Mouse (Mus musculus): ENCODE measurements around the gene 1700056E22Rik. TPM values are rescaled to one million over a fixed set of nuclear protein-coding genes. Genes with fewer than 3 reads are reported as not detected.
A peak's percentile ranks its signal among the peaks of the same experiment; 100 is the strongest.

Gene 1700056E22Rik
- total RNA-seq, 2 experiments from 2014 or later, result 0.75 to 0.86 TPM

- no peak for DNase-seq (ENCODE audit: low spot score)
- intact Hi-C loops (cut with DNase I), result no loop called here
Observed at GRCm38 (mm10) chr1:184052331-184052730, 18.2 kb upstream of the 1700056E22Rik start.

GRCm38 (mm10) chr1:184051824-184052223, 17.7 kb upstream of the 1700056E22Rik start:
- no peak for DNase-seq (ENCODE audit: low spot score)
- intact Hi-C loops (cut with DNase I), result no loop called here

GRCm38 (mm10) chr1:184051286-184051685, 17.2 kb upstream of the 1700056E22Rik start:
- intact Hi-C loops (cut with DNase I), result no loop called here
- no peak for DNase-seq (ENCODE audit: low spot score)

- DNase-seq (ENCODE audit: low spot score), result no peak
- intact Hi-C loops (cut with DNase I), result no loop called here
Observed at GRCm38 (mm10) chr1:184048675-184049418, 14.7 kb upstream of the 1700056E22Rik start.

GRCm38 (mm10) chr1:184047818-184048217, 13.7 kb upstream of the 1700056E22Rik start:
- no peak for DNase-seq (ENCODE audit: low spot score)
- intact Hi-C loops (cut with DNase I), result no loop called here

- DNase-seq (ENCODE audit: low spot score), result no peak
- intact Hi-C loops (cut with DNase I), result no loop called here
Observed at GRCm38 (mm10) chr1:184046070-184046677, 12.1 kb upstream of the 1700056E22Rik start.

- intact Hi-C loops (cut with DNase I), result no loop called here
- DNase-seq (ENCODE audit: low spot score), result no peak
Observed at GRCm38 (mm10) chr1:184043391-184043790, 9.3 kb upstream of the 1700056E22Rik start.

GRCm38 (mm10) chr1:184042745-184043144, 8.6 kb upstream of the 1700056E22Rik start:
- intact Hi-C loops (cut with DNase I), result no loop called here
- no peak for DNase-seq (ENCODE audit: low spot score)

- peak; percentile 33 for DNase-seq (ENCODE audit: low spot score)
- intact Hi-C loops (cut with DNase I), result no loop called here
Observed at GRCm38 (mm10) chr1:184041778-184042573, 7.9 kb upstream of the 1700056E22Rik start.

GRCm38 (mm10) chr1:184040906-184041305, 6.8 kb upstream of the 1700056E22Rik start:
- intact Hi-C loops (cut with DNase I), result no loop called here

GRCm38 (mm10) chr1:184040181-184040580, 6.1 kb upstream of the 1700056E22Rik start:
- DNase-seq (ENCODE audit: low spot score), result no peak

More at GRCm38 (mm10) chr1:184040906-184041305, 6.8 kb upstream of the 1700056E22Rik start:
- DNase-seq (ENCODE audit: low spot score), result no peak

GRCm38 (mm10) chr1:184039301-184039700, 5.2 kb upstream of the 1700056E22Rik start:
- intact Hi-C loops (cut with DNase I), result loop anchor here (5.0 to 10.0 kb wide), 3 partner anchors 133 to 696 kb away; partner anchors contain the start of gene Hlx
- DNase-seq (ENCODE audit: low spot score), result no peak

More at GRCm38 (mm10) chr1:184040181-184040580, 6.1 kb upstream of the 1700056E22Rik start:
- intact Hi-C loops (cut with DNase I), result no loop called here

- no peak for DNase-seq (ENCODE audit: low spot score)
- intact Hi-C loops (cut with DNase I), result loop anchor here (5.0 to 10.0 kb wide), 3 partner anchors 134 to 697 kb away; partner anchors contain the start of gene Hlx
Observed at GRCm38 (mm10) chr1:184037802-184038201, 3.7 kb upstream of the 1700056E22Rik start.

GRCm38 (mm10) chr1:184035346-184035903, 1.3 kb upstream of the 1700056E22Rik start:
- no peak for DNase-seq (ENCODE audit: low spot score)
- intact Hi-C loops (cut with DNase I), result loop anchor here (5.0 to 10.0 kb wide), 3 partner anchors 137 to 699 kb away; partner anchors contain the start of gene Hlx

- DNase-seq (ENCODE audit: low spot score), result no peak
- intact Hi-C loops (cut with DNase I), result loop anchor here (5.0 to 10.0 kb wide), 4 partner anchors 138 to 700 kb away; partner anchors contain the start of gene Hlx
Observed at GRCm38 (mm10) chr1:184034741-184035181, 660 bp upstream of the 1700056E22Rik start.

- DNase-seq (ENCODE audit: low spot score), result peak; percentile 49
- intact Hi-C loops (cut with DNase I), result loop anchor here (5.0 to 10.0 kb wide), 2 partner anchors 199 to 701 kb away; partner anchors contain the start of gene Hlx
Observed at GRCm38 (mm10) chr1:184033390-184034010, 601 bp downstream of the 1700056E22Rik start.

GRCm38 (mm10) chr1:184032682-184033389, 1.3 kb downstream of the 1700056E22Rik start:
- no peak for DNase-seq (ENCODE audit: low spot score)
- intact Hi-C loops (cut with DNase I), result loop anchor here (5.0 to 10.0 kb wide), 2 partner anchors 199 to 702 kb away; partner anchors contain the start of gene Hlx

- intact Hi-C loops (cut with DNase I), result loop anchor here (5.0 to 10.0 kb wide), 2 partner anchors 202 to 705 kb away; partner anchors contain the start of gene Hlx
- DNase-seq (ENCODE audit: low spot score), result no peak
Observed at GRCm38 (mm10) chr1:184030070-184030802, 3.9 kb downstream of the 1700056E22Rik start.

All from heart, postnatal 25 days (tissue).